Mouse (Mus musculus) kidney, embryonic 14.5 days (tissue): Measurements from ENCODE around the gene Gm29644. TPM values are rescaled to one million over a fixed set of nuclear protein-coding genes. Genes with fewer than 3 reads are reported as not detected.
"Not testable (repeated sequence)": the region's sequence is repeated elsewhere in the genome, so short reads cannot be mapped to it uniquely, and the experiment has no call there.

Experiments used
- ATAC-seq: fragments of 200-750 bp; cut with Nextera tagmentation; 2 replicates; pipeline ENCODE4 v1.8.0; 2017; ENCODE audit warnings: moderate number of reproducible peaks, mild to moderate bottlenecking, moderate TSS enrichment, moderate library complexity; ENCODE audit not compliant: low FRiP score, low TSS enrichment
- H3K27ac ChIP-seq: fragments of 300-500 bp; sonication (generic); 2 replicates; pipeline ENCODE4 v1.5.1; 2014; ENCODE audit warnings: low read depth, mild to moderate bottlenecking, low read length, moderate library complexity, mixed read lengths
- H3K27me3 ChIP-seq: fragments of 300-500 bp; sonication (generic); 2 replicates; pipeline ENCODE4 v1.6.1; 2014; ENCODE audit warnings: mild to moderate bottlenecking, low read length; ENCODE audit not compliant: control insufficient read depth, insufficient read depth
- H3K36me3 ChIP-seq: fragments of 300-500 bp; sonication (generic); 2 replicates; pipeline ENCODE4 v1.6.1; 2014; ENCODE audit warnings: low read length, mixed read lengths; ENCODE audit not compliant: control insufficient read depth, insufficient read depth
- H3K4me1 ChIP-seq: fragments of 300-500 bp; sonication (generic); 2 replicates; pipeline ENCODE4 v1.6.1; 2014; ENCODE audit warnings: low read length, mixed read lengths; ENCODE audit not compliant: control insufficient read depth, insufficient read depth
- H3K4me2 ChIP-seq: fragments of 300-500 bp; sonication (generic); replicated peaks from 2 replicates; pipeline ENCODE4 v1.6.1; 2014; ENCODE audit warnings: low read depth, mild to moderate bottlenecking, low read length
- H3K4me3 ChIP-seq: fragments of 300-500 bp; sonication (generic); 2 replicates; pipeline ENCODE4 v1.5.1; 2014; ENCODE audit warnings: mild to moderate bottlenecking, low read length
- H3K9ac ChIP-seq: fragments of 300-500 bp; sonication (generic); 2 replicates; pipeline ENCODE4 v1.6.1; 2014; ENCODE audit warnings: low read depth, mild to moderate bottlenecking, low read length, moderate library complexity
- H3K9me3 ChIP-seq: fragments of 300-500 bp; sonication (generic); 2 replicates; pipeline ENCODE4 v1.6.1; 2016; ENCODE audit warnings: low read length; ENCODE audit not compliant: control insufficient read depth
- WGBS: fragments of 180-500 bp; shearing (Covaris S2); extraction: QIAGEN DNeasy Blood & Tissue Kit; methylation state at CpG from one replicate; pipeline ENCODE4 v1.1.7; 2014; 5-methylcytosine and 5-hydroxymethylcytosine counted together
- polyA plus RNA-seq: library from polyadenylated mRNA; unstranded; fragments of >200 nt; fragmentation: Nextera tagmentation; extraction: Ambion mirVana; gene quantifications from 2 replicates; pipeline ENCODE4 v1.2.1, GENCODE M21; 2014

The Gm29644 gene
- polyA plus RNA-seq = not detected in 2 replicates

DNA sequence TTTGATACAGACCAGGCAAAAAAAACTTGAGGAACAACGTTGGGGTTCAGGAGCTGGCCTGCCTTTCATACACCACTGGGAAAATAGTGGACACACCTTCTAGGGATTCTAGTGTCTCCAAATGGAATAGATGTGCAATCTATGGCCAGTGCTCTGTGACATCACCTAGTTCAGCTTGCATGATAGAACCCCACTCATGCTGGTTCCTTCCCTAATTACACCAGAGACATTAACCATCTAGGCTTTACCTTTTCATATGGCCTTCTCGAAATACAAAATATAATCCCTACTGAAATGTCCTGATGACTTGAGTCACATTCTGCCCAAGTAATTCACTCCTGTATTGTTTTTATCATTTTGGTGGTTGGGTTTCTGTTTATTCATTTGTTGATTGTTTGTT is at the start of gene Gm29644, which contains the start of gene Gm29423:
Gm29644 (minus strand) TSS at position 157 of the 400 bp plus-strand sequence.
Gm29423 (minus strand) TSS at position 101 of the 400 bp plus-strand sequence.
- not testable (repeated sequence) for H3K4me3 ChIP-seq, H3K4me2 ChIP-seq, H3K9me3 ChIP-seq, H3K27me3 ChIP-seq, ATAC-seq, H3K36me3 ChIP-seq, H3K9ac ChIP-seq, H3K4me1 ChIP-seq, H3K27ac ChIP-seq
- no CpG with 5 or more reads among the region's 2 CpGs for WGBS

DNA sequence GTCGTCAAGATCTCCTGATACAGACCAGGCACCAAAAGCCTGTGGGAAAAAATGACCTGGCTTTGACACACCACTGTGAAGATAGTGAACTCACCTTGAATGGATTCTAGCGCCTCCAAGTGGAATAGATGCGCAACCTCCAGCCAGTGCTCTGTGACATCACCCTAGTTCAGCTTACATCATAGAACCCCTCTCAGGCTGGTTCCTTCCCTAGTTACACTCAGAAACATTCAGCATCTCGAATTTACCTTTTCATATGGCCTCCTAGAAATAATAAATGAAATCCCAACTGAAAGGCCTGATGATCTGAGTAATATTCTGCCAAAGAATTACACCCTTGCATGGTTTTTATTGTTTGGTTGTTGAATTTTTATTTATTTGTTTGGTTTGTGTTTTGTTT is 29.6 kb downstream of the Gm29644 start, which contains the start of gene Gm21118:
Gm21118 (minus strand) TSS at position 101 of the 400 bp plus-strand sequence.
- not testable (repeated sequence) for H3K27me3 ChIP-seq, H3K27ac ChIP-seq, H3K4me3 ChIP-seq, H3K4me1 ChIP-seq, ATAC-seq, H3K9me3 ChIP-seq, H3K9ac ChIP-seq, H3K4me2 ChIP-seq, H3K36me3 ChIP-seq
- no CpG with 5 or more reads among the region's 4 CpGs for WGBS

Other genes with a start within 250 kb of the Gm29644 start
- not detected in 2 replicates for gene Gm21118, start 29.7 kb downstream of the Gm29644 start, polyA plus RNA-seq
- not detected in 2 replicates for gene Gm29423, start 56 bp downstream of the Gm29644 start, polyA plus RNA-seq
- not detected in 2 replicates for gene Gm20888, start 138.5 kb upstream of the Gm29644 start, polyA plus RNA-seq